26 mouse cellular contexts compared by ENCODE assay signal in the genomic region with DNA sequence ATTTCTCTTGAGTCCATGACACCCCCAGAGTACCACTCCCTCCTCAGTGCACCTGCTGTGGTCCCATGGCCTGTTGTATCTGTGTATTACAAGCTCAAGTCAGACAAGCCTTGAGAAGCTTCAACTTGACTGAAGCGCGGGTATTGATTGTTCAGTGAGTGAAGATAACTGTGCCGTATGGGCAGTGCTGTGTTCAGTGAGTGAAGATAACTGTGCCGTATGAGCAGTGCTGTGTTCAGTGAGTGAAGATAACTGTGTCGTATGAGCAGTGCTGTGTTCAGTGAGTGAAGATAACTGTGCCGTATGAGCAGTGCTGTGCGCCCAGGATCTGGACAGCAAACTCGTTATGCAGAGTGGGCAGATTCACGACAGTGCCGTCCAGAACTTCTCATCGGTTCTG. TPM values are rescaled to one million over a fixed set of nuclear protein-coding genes. Genes with fewer than 3 reads are reported as not detected.
DNase-seq lines count a peak whose midpoint lies in the region; ATAC-seq and TF ChIP-seq lines count a peak whose summit lies in the region.
"Had no signal": no experiment of that assay in that cellular context is flagged by ENCODE, and none has a peak within 500 bp of the region (broad histone marks: within the 10 kb centered on the region; RNA-seq: fewer than 3 reads in every experiment).

No protein-coding gene starts in this region.

- TF ChIP-seq CTCF in liver, embryonic 14.5 days (IDR thresholded peaks at IDR 0.05; ENCODE audit: low read depth), result no peak

- no peak overlapping the region for H3K4me3 ChIP-seq in intestine, embryonic 16.5 days (ENCODE audit: low read length)
- H3K4me3 ChIP-seq in intestine, embryonic 15.5 days (replicated peaks), result no peak overlapping the region
- H3K4me3 ChIP-seq in liver, embryonic 14.5 days (ENCODE audit: insufficient read depth in 1 of 2, low read depth in 2 of 2, low read length in 2 of 2), result 0 out of 4 replicates have a peak overlapping the region, but pooled peaks have one; percentile 1 to 3
- H3K4me3 ChIP-seq: embryonic facial prominence, embryonic 15.5 days; forebrain, embryonic 10.5 days; limb, embryonic 13.5 days; neural tube, embryonic 12.5 days had no signal

- ATAC-seq in intestine, embryonic 16.5 days, result peak; percentile 54; the same call in 1 of the 2 replicates
- no peak for ATAC-seq in intestine, embryonic 15.5 days
- peak; percentile 92 for ATAC-seq in erythroblast, adult 5-6 weeks (replicated peaks; ENCODE audit: low FRiP score, poor library complexity, severe bottlenecking)
- peak; percentile 97 for ATAC-seq in liver, embryonic 14.5 days (ENCODE audit: insufficient read depth)
- peak; percentile 97 for ATAC-seq in megakaryocyte-erythroid progenitor cell, adult 5-6 weeks (replicated peaks; ENCODE audit: low FRiP score, low TSS enrichment, poor library complexity, severe bottlenecking)
- ATAC-seq: forebrain, embryonic 16.5 days; hindbrain, embryonic 16.5 days; intestine, postnatal 0 days had no signal

- no peak overlapping the region for H3K27ac ChIP-seq in intestine, embryonic 16.5 days (ENCODE audit: low read length)
- H3K27ac ChIP-seq in intestine, embryonic 15.5 days, result no peak overlapping the region
- peak overlapping the region; percentile 66 for H3K27ac ChIP-seq in liver, embryonic 14.5 days
- H3K27ac ChIP-seq: embryonic facial prominence, embryonic 15.5 days; forebrain, embryonic 10.5 days; limb, embryonic 13.5 days; neural tube, embryonic 12.5 days had no signal

- peaks cover 11% of the 10 kb centered on the region for H3K4me1 ChIP-seq in intestine, embryonic 16.5 days (ENCODE audit: control insufficient read depth, insufficient read depth, low read length)
- peaks cover 3% of the 10 kb centered on the region; the same call in 1 of the 2 replicates for H3K4me1 ChIP-seq in intestine, embryonic 15.5 days (replicated peaks)
- H3K4me1 ChIP-seq in liver, embryonic 14.5 days (replicated peaks; ENCODE audit: control insufficient read depth in 2 of 2, insufficient read depth in 2 of 2, low read length in 1 of 2), result peaks cover 39 to 48% of the 10 kb centered on the region in 2 experiments

- peak in 1 of 3 experiments; percentile 72 for DNase-seq in liver, embryonic 14.5 days (ENCODE audit: low read depth in 3 of 3, low spot score in 3 of 3)
- DNase-seq in adrenal gland, adult 18-20 months (ENCODE audit: low spot score in 2 of 2), result no peak
- no peak for DNase-seq in ovary, postnatal 36 days (ENCODE audit: low spot score)
- no peak for DNase-seq in lung, postnatal 14 days
- DNase-seq: adrenal gland, adult 8-10 months; cerebellum, adult 2 months; cerebellum, postnatal 36 days; gastrocnemius, postnatal 14 days; heart, adult 18-20 months; kidney, postnatal 36 days; midbrain, embryonic 14.5 days; thymus, adult 2 months; thymus, postnatal 4 days had no signal

- H3K27me3 ChIP-seq in intestine, embryonic 16.5 days (replicated peaks; ENCODE audit: control insufficient read depth, insufficient read depth, low read length), result no peaks in the 10 kb centered on the region
- no peaks in the 10 kb centered on the region for H3K27me3 ChIP-seq in intestine, embryonic 15.5 days (replicated peaks)
- no peaks in the 10 kb centered on the region for H3K27me3 ChIP-seq in liver, embryonic 14.5 days (ENCODE audit: control insufficient read depth, insufficient read depth, low read length)
- H3K27me3 ChIP-seq: CH12.LX; embryonic facial prominence, embryonic 15.5 days; limb, embryonic 13.5 days; neural tube, embryonic 12.5 days had no signal

- no peaks in the 10 kb centered on the region for H3K9me3 ChIP-seq in intestine, embryonic 16.5 days (ENCODE audit: control insufficient read depth, low read length)
- no peaks in the 10 kb centered on the region for H3K9me3 ChIP-seq in intestine, embryonic 15.5 days
- no peaks in the 10 kb centered on the region for H3K9me3 ChIP-seq in liver, embryonic 14.5 days (ENCODE audit: control insufficient read depth, low read length)
- H3K9me3 ChIP-seq: embryonic facial prominence, embryonic 15.5 days; forebrain, embryonic 10.5 days; G1E; limb, embryonic 13.5 days; neural tube, embryonic 12.5 days had no signal

- H3K9ac ChIP-seq in intestine, embryonic 16.5 days (ENCODE audit: low read depth, low read length), result no peak overlapping the region
- no peak overlapping the region for H3K9ac ChIP-seq in intestine, embryonic 15.5 days
- no peak overlapping the region for H3K9ac ChIP-seq in liver, embryonic 14.5 days (replicated peaks)
- H3K9ac ChIP-seq: embryonic facial prominence, embryonic 15.5 days; limb, embryonic 13.5 days; neural tube, embryonic 12.5 days had no signal

- H3K4me2 ChIP-seq in intestine, embryonic 16.5 days (ENCODE audit: low read depth, low read length), result no peak overlapping the region
- no peak overlapping the region for H3K4me2 ChIP-seq in intestine, embryonic 15.5 days (replicated peaks)
- peak overlapping the region; percentile 62 for H3K4me2 ChIP-seq in liver, embryonic 14.5 days (ENCODE audit: low read depth)
- H3K4me2 ChIP-seq: embryonic facial prominence, embryonic 15.5 days; limb, embryonic 13.5 days; neural tube, embryonic 12.5 days had no signal

- TF ChIP-seq EP300 in liver, embryonic 14.5 days (IDR thresholded peaks at IDR 0.05; ENCODE audit: low read depth), result peak; percentile 95

- 91% methylated on average over 11 of the region's 11 CpGs for WGBS in intestine, embryonic 16.5 days
- 86% methylated on average over 11 of the region's 11 CpGs for WGBS in intestine, embryonic 15.5 days
- WGBS in liver, embryonic 14.5 days (ENCODE audit: insufficient replicate concordance), result 18% methylated on average over 11 of the region's 11 CpGs

- peaks cover 25% of the 10 kb centered on the region for H3K36me3 ChIP-seq in intestine, embryonic 16.5 days (ENCODE audit: control insufficient read depth, insufficient read depth, low read length)
- H3K36me3 ChIP-seq in intestine, embryonic 15.5 days, result peaks cover 26% of the 10 kb centered on the region
- H3K36me3 ChIP-seq in liver, embryonic 14.5 days (replicated peaks; ENCODE audit: control insufficient read depth, insufficient read depth, low read depth), result peaks cover 51% of the 10 kb centered on the region

RNA-seq across cellular contexts. Expression of a gene that starts 14.0 kb away (rescaled TPM):
- 73.1 and 83.0 TPM in 2 replicates for polyA plus RNA-seq in intestine, embryonic 16.5 days (2015; fragmentation: Nextera tagmentation; extraction: Ambion mirVana)
- polyA plus RNA-seq in intestine, embryonic 15.5 days (2015; fragmentation: Nextera tagmentation; extraction: Ambion mirVana), result 91.2 and 108 TPM in 2 replicates
- total RNA-seq in erythroblast, adult 5-6 weeks (2015; ENCODE audit: low replicate concordance), result 22.2 and 27.1 TPM in 2 replicates
- 28.9 and 35.9 TPM in 2 replicates for total RNA-seq in erythroblast, adult 5-6 weeks (2017; ENCODE audit: low replicate concordance)
- 7.8 and 12.0 TPM in 2 replicates for polyA plus RNA-seq in liver, embryonic 14.5 days (2012; rRNA removed)
- polyA plus RNA-seq in liver, embryonic 14.5 days (2014; fragmentation: Nextera tagmentation; extraction: Ambion mirVana), result 43.0 and 44.2 TPM in 2 replicates
- 28.6 and 29.5 TPM in 2 replicates for total RNA-seq in megakaryocyte-erythroid progenitor cell, adult 5-6 weeks (2014; fragmentation: Nextera tagmentation)
- 50.3 and 61.0 TPM in 2 replicates for total RNA-seq in megakaryocyte-erythroid progenitor cell, adult 5-6 weeks (2017)
- total RNA-seq in adrenal gland, adult 18-20 months (2021), result 100 to 1,000 TPM in 1 of 2 experiments, 10 to 100 TPM in 1; 92.9 to 101 TPM

RNA-seq across cellular contexts. Expression of a gene that starts 14.2 kb away (rescaled TPM):
- polyA plus RNA-seq in intestine, embryonic 16.5 days (2015; fragmentation: Nextera tagmentation; extraction: Ambion mirVana), result 5.8 and 7.0 TPM in 2 replicates
- 13.6 and 13.7 TPM in 2 replicates for polyA plus RNA-seq in intestine, embryonic 15.5 days (2015; fragmentation: Nextera tagmentation; extraction: Ambion mirVana)
- total RNA-seq in erythroblast, adult 5-6 weeks (2015; ENCODE audit: low replicate concordance), result 6.7 and 8.8 TPM in 2 replicates
- 8.3 and 12.4 TPM in 2 replicates for total RNA-seq in erythroblast, adult 5-6 weeks (2017; ENCODE audit: low replicate concordance)
- polyA plus RNA-seq in liver, embryonic 14.5 days (2012; rRNA removed), result 16.7 and 18.6 TPM in 2 replicates
- 9.9 and 12.6 TPM in 2 replicates for polyA plus RNA-seq in liver, embryonic 14.5 days (2014; fragmentation: Nextera tagmentation; extraction: Ambion mirVana)
- 8.5 and 11.3 TPM in 2 replicates for total RNA-seq in megakaryocyte-erythroid progenitor cell, adult 5-6 weeks (2014; fragmentation: Nextera tagmentation)
- 4.4 and 7.8 TPM in 2 replicates for total RNA-seq in megakaryocyte-erythroid progenitor cell, adult 5-6 weeks (2017)
- 10 to 100 TPM; 12.7 to 17.4 TPM for total RNA-seq in adrenal gland, adult 18-20 months (2021)

Comparison
In these comparisons a context has a peak if more than half of its experiments do, and no peak if none do; other contexts are left out.
1. H3K4me3 ChIP-seq: peak in liver, embryonic 14.5 days (2 of 2); none in intestine, embryonic 16.5 days (single experiment) and intestine, embryonic 15.5 days (single experiment).